Mouse (Mus musculus) small intestine, adult 2 months (tissue): ENCODE measurements around the gene B3gnt5.

Experiments
- CTCF ChIP-seq: fragments of 200-500 bp; IDR thresholded peaks from 2 replicates; pipeline ENCODE4 v1.5.1; 2012; ENCODE audit warnings: low read depth, mild to moderate bottlenecking, control low read depth, inconsistent platforms, low read length, moderate library complexity, mixed read lengths; ENCODE audit not compliant: insufficient replicate concordance, insufficient read length; ENCODE audit errors: extremely low read depth
- POLR2A ChIP-seq: fragments of 200-500 bp; IDR thresholded peaks from 2 replicates; pipeline ENCODE4 v1.6.1; 2012; ENCODE audit warnings: low read depth, mild to moderate bottlenecking, control low read depth, inconsistent platforms, low read length, moderate library complexity

DNA sequence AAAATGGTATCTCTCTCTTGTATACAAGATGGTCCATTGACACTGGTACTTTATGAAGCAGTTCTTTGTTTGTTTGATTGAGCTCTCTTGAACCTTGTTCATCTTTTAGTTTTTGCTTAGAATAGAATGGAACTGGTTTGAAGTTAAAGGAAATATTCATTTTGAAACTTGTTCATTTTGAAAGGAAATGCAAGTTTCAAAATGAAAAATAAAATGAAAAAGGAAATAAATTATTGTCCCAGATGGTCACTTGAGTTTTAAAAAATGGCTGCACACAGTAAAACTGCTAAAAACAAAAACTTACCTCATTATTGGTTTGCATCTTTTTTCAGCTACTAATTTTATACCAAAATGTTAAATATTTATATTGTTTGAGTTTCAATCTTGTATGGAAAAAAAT is 12.0 kb downstream of the B3gnt5 start:
- TF ChIP-seq CTCF (no peak), POLR2A (no peak)
